Mouse (Mus musculus) neural tube, embryonic 15.5 days (tissue): ENCODE measurements around the gene Sardh. TPM values are rescaled to one million over a fixed set of nuclear protein-coding genes. Genes with fewer than 3 reads are reported as not detected.

ENCODE experiments used
- ATAC-seq: fragments of 200-750 bp; cut with Nextera tagmentation; 2 replicates; pipeline ENCODE4 v1.8.0; 2017; ENCODE audit warnings: mild to moderate bottlenecking, moderate TSS enrichment, moderate library complexity; ENCODE audit not compliant: low FRiP score
- H3K27ac ChIP-seq: fragments of 300-500 bp; sonication (generic); replicated peaks from 2 replicates; pipeline ENCODE4 v1.5.1; 2015; ENCODE audit warnings: mild to moderate bottlenecking, inconsistent platforms
- H3K27me3 ChIP-seq: fragments of 300-500 bp; sonication (generic); replicated peaks from 2 replicates; pipeline ENCODE4 v1.6.1; 2015; ENCODE audit warnings: inconsistent platforms
- H3K36me3 ChIP-seq: fragments of 300-500 bp; sonication (generic); 2 replicates; pipeline ENCODE4 v1.6.1; 2015; ENCODE audit warnings: inconsistent platforms
- H3K4me1 ChIP-seq: fragments of 300-500 bp; sonication (generic); 2 replicates; pipeline ENCODE4 v1.6.1; 2015; ENCODE audit warnings: inconsistent platforms
- H3K4me2 ChIP-seq: fragments of 300-500 bp; sonication (generic); 2 replicates; pipeline ENCODE4 v1.6.1; 2015; ENCODE audit warnings: inconsistent platforms, mild to moderate bottlenecking, moderate library complexity
- H3K4me3 ChIP-seq: fragments of 300-500 bp; sonication (generic); replicated peaks from 2 replicates; pipeline ENCODE4 v1.5.1; 2015; ENCODE audit warnings: mild to moderate bottlenecking, inconsistent platforms
- H3K9ac ChIP-seq: fragments of 300-500 bp; sonication (generic); replicated peaks from 2 replicates; pipeline ENCODE4 v1.6.1; 2015; ENCODE audit warnings: mild to moderate bottlenecking, inconsistent platforms
- H3K9me3 ChIP-seq: fragments of 300-500 bp; sonication (generic); replicated peaks from 2 replicates; pipeline ENCODE4 v1.6.1; 2016; ENCODE audit warnings: inconsistent platforms
- WGBS: fragments of 180-500 bp; shearing (Covaris S2); methylation state at CpG from one replicate; pipeline ENCODE4 v1.1.7; 2015; ENCODE audit warnings: mixed read lengths; 5-methylcytosine and 5-hydroxymethylcytosine counted together
- polyA plus RNA-seq: library from polyadenylated mRNA; unstranded; fragments of >200 nt; fragmentation: Nextera tagmentation; extraction: Ambion mirVana; gene quantifications from 2 replicates; pipeline ENCODE4 v1.2.1, GENCODE M21; 2015

Gene Sardh
- polyA plus RNA-seq, 1 experiment from 2014 or later = 5.9 TPM

DNA sequence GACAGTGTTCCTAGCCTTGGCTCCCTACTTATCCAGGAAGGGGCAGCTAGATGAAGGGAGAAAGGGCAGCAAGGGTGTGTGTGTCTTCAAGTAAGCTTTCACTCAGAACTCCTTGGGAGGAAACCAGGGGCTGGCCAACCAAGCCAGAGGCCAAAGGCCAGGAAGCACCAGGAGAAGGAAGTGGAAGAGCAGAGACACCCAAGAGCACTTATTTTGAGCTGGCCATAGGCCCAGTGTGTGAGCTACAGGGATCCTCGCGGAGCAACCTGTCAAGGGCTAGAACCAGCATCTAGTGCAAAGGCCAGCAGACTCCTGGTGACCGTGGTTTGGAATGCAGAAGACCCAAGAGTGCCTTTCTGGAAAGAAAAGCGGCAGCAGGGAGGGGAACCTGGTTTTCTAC is 14.8 kb upstream of the Sardh start:
- no peak overlapping the region for H3K9ac ChIP-seq
- no peak for ATAC-seq
- H3K4me3 ChIP-seq = no peak overlapping the region
- 92% methylated on average over 4 of the region's 4 CpGs for WGBS
- H3K4me2 ChIP-seq = no peak overlapping the region
- no peaks in the 10 kb centered on the region for H3K27me3 ChIP-seq
- H3K36me3 ChIP-seq = peaks cover 44% of the 10 kb centered on the region
- H3K9me3 ChIP-seq = no peaks in the 10 kb centered on the region; the same call in none of the 2 replicates
- no peaks in the 10 kb centered on the region for H3K4me1 ChIP-seq
- no peak overlapping the region for H3K27ac ChIP-seq

DNA sequence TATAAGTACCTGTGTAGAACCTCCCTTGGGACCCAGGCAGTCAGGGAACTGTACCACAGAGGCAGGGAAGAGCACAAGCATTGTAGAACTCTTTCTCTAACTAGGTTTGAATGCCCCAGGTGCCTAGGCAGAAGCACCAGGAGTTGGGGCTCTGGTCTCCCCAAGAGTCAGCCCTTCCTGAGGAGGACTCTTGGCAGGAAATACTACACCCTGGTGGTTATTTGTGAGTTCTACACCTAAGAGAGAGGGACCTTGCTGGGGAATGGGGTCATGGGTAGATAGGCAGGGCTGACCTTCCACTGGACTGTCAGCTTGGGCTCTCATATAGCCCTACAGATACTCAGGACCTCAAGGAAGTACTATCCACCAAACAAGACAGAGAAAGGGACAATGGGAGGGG is 3.3 kb upstream of the Sardh start:
- ATAC-seq = no peak
- H3K9me3 ChIP-seq = no peaks in the 10 kb centered on the region
- H3K36me3 ChIP-seq = no peaks in the 10 kb centered on the region
- H3K27ac ChIP-seq = no peak overlapping the region
- no peak overlapping the region for H3K9ac ChIP-seq
- no peak overlapping the region for H3K4me3 ChIP-seq
- H3K4me2 ChIP-seq = no peak overlapping the region
- no peaks in the 10 kb centered on the region for H3K27me3 ChIP-seq
- peaks cover 3% of the 10 kb centered on the region; the same call in 1 of the 2 replicates for H3K4me1 ChIP-seq

- H3K4me1 ChIP-seq = peaks cover 7% of the 10 kb centered on the region; the same call in 1 of the 2 replicates
- 0 out of 2 replicates have a peak overlapping the region, but pooled peaks have one; percentile 15 for H3K27ac ChIP-seq
- H3K27me3 ChIP-seq = no peaks in the 10 kb centered on the region
- ATAC-seq = no peak
- 68% methylated on average over 2 of the region's 2 CpGs for WGBS
- no peak overlapping the region for H3K9ac ChIP-seq
- peak overlapping the region; percentile 37; the same call in 1 of the 2 replicates for H3K4me2 ChIP-seq
- H3K9me3 ChIP-seq = no peaks in the 10 kb centered on the region
- no peak overlapping the region for H3K4me3 ChIP-seq
- H3K36me3 ChIP-seq = no peaks in the 10 kb centered on the region
These were observed 662 bp downstream of the Sardh start for GRCm38 (mm10) chr2:27247487-27247863.

DNA sequence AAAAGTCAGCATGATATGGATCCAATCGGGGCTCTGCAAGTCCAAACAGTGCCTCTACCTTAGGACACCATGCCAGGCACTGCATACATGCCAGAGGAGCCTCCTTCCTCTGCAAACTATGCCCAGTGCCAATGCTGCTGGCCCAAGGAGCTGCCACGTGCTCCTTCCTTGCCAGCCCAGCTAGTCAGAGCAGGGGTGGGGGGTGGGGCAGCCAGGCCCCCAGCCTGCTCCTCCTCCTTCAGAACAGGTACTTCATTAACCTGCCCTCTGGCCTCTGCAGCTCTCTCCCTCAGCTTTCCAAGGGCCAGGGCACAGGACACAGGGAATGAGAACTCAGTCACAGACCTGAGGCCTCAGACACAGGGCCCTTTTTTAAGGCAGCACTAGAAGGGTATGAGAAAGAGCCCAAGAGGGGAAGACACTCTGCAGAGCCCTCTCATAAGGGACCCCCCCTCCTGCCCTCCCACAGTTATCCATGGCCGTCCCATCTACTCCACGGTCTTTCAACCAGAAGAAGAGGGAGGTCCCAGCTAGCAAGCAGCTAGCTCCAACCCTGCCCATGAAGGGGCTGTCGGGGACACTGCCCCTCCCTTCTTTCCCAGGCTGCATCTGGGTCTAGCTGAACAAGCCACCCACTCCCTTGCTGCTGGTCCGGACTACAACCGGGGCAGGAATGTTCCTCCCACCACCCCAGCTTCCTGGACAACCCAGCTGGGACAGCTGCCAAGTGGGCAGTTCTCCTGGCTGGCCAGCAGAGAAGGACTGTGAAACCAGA is 1.2 kb downstream of the Sardh start:
- Histone ChIP-seq H3K27ac (peak overlapping the region; percentile 34; the same call in 1 of the 2 replicates), H3K4me2 (peak overlapping the region; percentile 37), H3K4me3 (no peak overlapping the region)

GRCm38 (mm10) chr2:27245947-27246346 is 2.2 kb downstream of the Sardh start:
- H3K9me3 ChIP-seq = no peaks in the 10 kb centered on the region
- H3K9ac ChIP-seq = no peak overlapping the region
- no peak overlapping the region for H3K4me2 ChIP-seq
- 73% methylated on average over 7 of the region's 7 CpGs for WGBS
- ATAC-seq = no peak
- no peaks in the 10 kb centered on the region for H3K27me3 ChIP-seq
- peaks cover 7% of the 10 kb centered on the region; the same call in 1 of the 2 replicates for H3K4me1 ChIP-seq
- H3K4me3 ChIP-seq = no peak overlapping the region
- no peaks in the 10 kb centered on the region for H3K36me3 ChIP-seq
- 0 out of 2 replicates have a peak overlapping the region, but pooled peaks have one; percentile 18 for H3K27ac ChIP-seq

More for the DNA sequence above, 1.2 kb downstream of the Sardh start:
- WGBS = 45% methylated on average over 7 of the region's 7 CpGs
- Histone ChIP-seq H3K36me3 (no peaks in the 10 kb centered on the region), H3K9me3 (no peaks in the 10 kb centered on the region), H3K27me3 (no peaks in the 10 kb centered on the region), H3K4me1 (peaks cover 7% of the 10 kb centered on the region; the same call in 1 of the 2 replicates), H3K9ac (0 out of 2 replicates have a peak overlapping the region, but pooled peaks have one; percentile 3)
- ATAC-seq = peak; percentile 77

DNA sequence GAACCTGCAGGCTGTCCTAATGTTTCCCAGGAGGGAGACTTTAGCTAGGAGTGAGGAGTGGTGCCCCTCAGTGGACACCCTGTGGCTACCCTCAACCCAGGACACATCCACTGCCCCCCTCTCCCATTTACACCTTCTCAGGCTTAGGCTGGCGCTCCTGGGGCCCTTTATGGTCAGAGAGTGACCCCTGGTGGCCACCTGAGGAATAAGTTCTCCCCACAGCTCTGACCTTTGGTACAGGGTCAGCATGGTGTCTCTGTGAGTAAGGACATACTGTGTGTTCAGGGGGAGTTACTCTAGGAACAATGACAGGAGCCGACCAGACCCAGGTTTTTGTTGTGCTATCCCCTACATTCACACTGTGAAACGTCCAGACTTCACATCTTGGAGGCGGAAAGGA is 10.8 kb downstream of the Sardh start:
- ATAC-seq = no peak
- H3K27ac ChIP-seq = no peak overlapping the region
- no peaks in the 10 kb centered on the region for H3K9me3 ChIP-seq
- WGBS = 24% methylated on average over 4 of the region's 4 CpGs
- H3K4me3 ChIP-seq = no peak overlapping the region
- no peaks in the 10 kb centered on the region for H3K36me3 ChIP-seq
- H3K9ac ChIP-seq = no peak overlapping the region
- no peaks in the 10 kb centered on the region for H3K27me3 ChIP-seq
- H3K4me1 ChIP-seq = peaks cover 4% of the 10 kb centered on the region; the same call in 1 of the 2 replicates
- no peak overlapping the region for H3K4me2 ChIP-seq

DNA sequence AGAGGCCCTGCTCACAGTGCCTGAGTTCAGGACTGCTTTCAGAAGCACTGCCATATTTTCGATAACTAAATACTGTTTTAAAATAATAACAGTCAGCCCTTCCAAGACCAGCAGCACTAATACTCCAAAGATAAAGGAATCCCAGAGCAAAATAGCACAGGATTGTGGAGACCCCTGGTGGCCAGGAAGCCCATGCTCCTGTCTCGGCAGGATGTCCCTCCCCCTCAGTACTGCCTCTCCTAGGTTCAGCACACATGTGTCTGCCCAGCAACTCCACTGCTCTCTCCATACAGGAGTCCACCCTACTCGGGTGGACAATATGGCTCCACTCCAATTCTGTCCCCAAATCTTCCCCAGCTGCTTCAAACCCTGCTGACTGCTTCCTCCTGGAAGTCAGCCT is 12.4 kb downstream of the Sardh start:
- no peaks in the 10 kb centered on the region for H3K27me3 ChIP-seq
- no peaks in the 10 kb centered on the region for H3K36me3 ChIP-seq
- no peak overlapping the region for H3K4me2 ChIP-seq
- no peak overlapping the region for H3K4me3 ChIP-seq
- no peak overlapping the region for H3K27ac ChIP-seq
- H3K9me3 ChIP-seq = no peaks in the 10 kb centered on the region
- peak; percentile 69; the same call in 1 of the 2 replicates for ATAC-seq
- peaks cover 6% of the 10 kb centered on the region; the same call in 1 of the 2 replicates for H3K4me1 ChIP-seq
- 35% methylated on average over 3 of the region's 3 CpGs for WGBS
- no peak overlapping the region for H3K9ac ChIP-seq

DNA sequence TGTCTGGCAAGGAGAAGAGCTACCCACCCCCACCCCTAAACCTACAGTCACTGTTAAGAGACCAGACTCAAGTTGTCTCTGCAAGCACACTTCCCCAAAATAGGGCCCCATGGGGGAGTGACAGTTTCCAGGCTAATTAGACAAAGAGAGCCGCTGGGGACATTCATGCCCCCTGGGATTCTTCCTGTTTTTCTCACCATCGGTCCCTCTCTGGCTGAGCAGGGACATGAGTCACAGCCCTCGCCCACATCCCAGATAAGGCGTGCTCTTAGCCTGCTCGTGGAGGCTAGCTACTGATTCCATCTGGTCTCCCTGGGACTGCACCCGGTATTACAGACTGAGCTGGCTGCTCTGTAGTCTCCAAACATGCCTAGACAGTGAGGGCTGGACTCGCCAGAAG is 15.8 kb downstream of the Sardh start:
- Histone ChIP-seq H3K4me2 (no peak overlapping the region), H3K9me3 (no peaks in the 10 kb centered on the region), H3K27me3 (no peaks in the 10 kb centered on the region), H3K9ac (no peak overlapping the region), H3K4me3 (no peak overlapping the region), H3K36me3 (no peaks in the 10 kb centered on the region), H3K27ac (no peak overlapping the region), H3K4me1 (peaks cover 6% of the 10 kb centered on the region; the same call in 1 of the 2 replicates)
- ATAC-seq = no peak
- WGBS = 29% methylated on average over 7 of the region's 7 CpGs

GRCm38 (mm10) chr2:27229481-27230105 is 18.5 kb downstream of the Sardh start:
- H3K27ac ChIP-seq = no peak overlapping the region
- H3K36me3 ChIP-seq = no peaks in the 10 kb centered on the region
- H3K9me3 ChIP-seq = no peaks in the 10 kb centered on the region
- no peak overlapping the region for H3K4me3 ChIP-seq
- no peak overlapping the region for H3K9ac ChIP-seq
- no peak for ATAC-seq
- no peaks in the 10 kb centered on the region for H3K27me3 ChIP-seq
- peaks cover 6% of the 10 kb centered on the region; the same call in 1 of the 2 replicates for H3K4me1 ChIP-seq
- 50% methylated on average over 2 of the region's 2 CpGs for WGBS
- no peak overlapping the region for H3K4me2 ChIP-seq

DNA sequence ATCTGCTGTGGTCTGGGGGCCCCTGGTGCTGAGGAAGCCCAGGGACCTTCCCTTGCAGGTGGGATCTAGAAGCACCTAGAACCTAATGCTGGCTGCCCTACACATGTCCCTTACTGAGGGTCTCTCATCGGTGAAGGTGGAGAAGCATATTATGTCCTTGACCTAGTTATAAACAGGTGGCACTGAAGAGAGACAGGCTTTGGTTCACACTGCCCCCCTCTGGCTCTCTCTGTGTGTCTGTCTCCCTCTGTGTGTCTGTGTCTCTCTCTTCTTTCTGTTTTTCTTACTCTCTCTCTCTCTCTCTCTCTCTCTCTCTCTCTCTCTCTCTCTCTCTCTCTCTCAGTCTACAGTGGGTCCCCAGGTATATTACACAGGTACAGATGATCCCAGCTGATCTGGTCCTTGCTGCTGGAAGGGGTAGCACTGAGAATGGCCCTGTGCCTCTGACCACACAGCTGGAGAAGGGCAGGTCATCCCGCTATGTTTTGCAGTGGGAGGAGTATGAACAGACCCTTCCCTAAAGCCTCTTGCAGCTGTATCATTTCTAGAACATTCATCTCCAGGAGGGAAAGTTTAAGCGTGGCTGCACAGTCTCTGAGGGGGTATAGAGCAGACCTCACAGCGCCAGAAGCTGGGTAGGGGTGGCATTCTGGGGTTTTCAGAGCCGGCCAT is 19.2 kb downstream of the Sardh start:
- no peak overlapping the region for H3K4me2 ChIP-seq
- no peak for ATAC-seq
- no peaks in the 10 kb centered on the region for H3K36me3 ChIP-seq
- 68% methylated on average over 5 of the region's 5 CpGs for WGBS
- H3K4me1 ChIP-seq = peaks cover 6% of the 10 kb centered on the region; the same call in 1 of the 2 replicates
- no peaks in the 10 kb centered on the region for H3K27me3 ChIP-seq
- no peak overlapping the region for H3K27ac ChIP-seq
- no peaks in the 10 kb centered on the region for H3K9me3 ChIP-seq
- no peak overlapping the region for H3K9ac ChIP-seq
- H3K4me3 ChIP-seq = no peak overlapping the region

GRCm38 (mm10) chr2:27226572-27226971 is 21.6 kb downstream of the Sardh start:
- Histone ChIP-seq H3K4me1 (no peaks in the 10 kb centered on the region), H3K36me3 (no peaks in the 10 kb centered on the region), H3K4me2 (no peak overlapping the region), H3K4me3 (no peak overlapping the region), H3K27ac (no peak overlapping the region), H3K9me3 (no peaks in the 10 kb centered on the region), H3K27me3 (no peaks in the 10 kb centered on the region), H3K9ac (no peak overlapping the region)
- WGBS = 73% methylated on average over 7 of the region's 7 CpGs
- ATAC-seq = no peak
